Mouse (Mus musculus): ENCODE measurements around the gene Cabin1. TPM values are rescaled to one million over a fixed set of nuclear protein-coding genes. Genes with fewer than 3 reads are reported as not detected.

Cabin1 gene
- polyA plus RNA-seq, 1 experiment from 2014 or later = 19.8 TPM

GRCm38 (mm10) chr10:75600189-75600730 is 163.9 kb downstream of the Cabin1 start:
- no peak overlapping the region for H3K27ac ChIP-seq
- no peaks in the 10 kb centered on the region for H3K79me2 ChIP-seq (ENCODE audit: inconsistent target)
- H3K36me3 ChIP-seq (ENCODE audit: inconsistent target) = no peaks in the 10 kb centered on the region
- whole genome bisulfite sequencing (ENCODE audit: missing documents) = 97% methylated on average over 7 of the region's 7 CpGs
- no peak overlapping the region for H3K4me3 ChIP-seq (ENCODE audit: inconsistent target)

Other genes starting within 250 kb of the Cabin1 start
- 45.0 to 207 TPM (median 89.0 TPM) in 3 replicates for gene Snrpd3, start 246.8 kb downstream of the Cabin1 start, polyA plus RNA-seq (2018)
- gene Gucd1, start 246.4 kb downstream of the Cabin1 start, polyA plus RNA-seq (2018) = 11.2 to 15.3 TPM (median 12.4 TPM) in 3 replicates
- not detected in 3 replicates for gene Lrrc75b, start 204.0 kb downstream of the Cabin1 start, polyA plus RNA-seq (2018)
- not detected in 3 replicates for gene Ggt1, start 202.7 kb downstream of the Cabin1 start, polyA plus RNA-seq (2018)
- gene Ggt5, start 175.0 kb downstream of the Cabin1 start, polyA plus RNA-seq (2018) = 3.4 to 4.1 TPM (median 3.5 TPM) in 3 replicates
- 0.07 TPM in 1 of 3 replicates, not detected in the others for gene Susd2, start 120.3 kb downstream of the Cabin1 start, polyA plus RNA-seq (2018)
- 47.3 to 66.7 TPM (median 58.9 TPM) in 3 replicates for gene Ddt, start 9.1 kb upstream of the Cabin1 start, polyA plus RNA-seq (2018)
- not detected in 3 replicates for gene Gm20441, start 16.6 kb upstream of the Cabin1 start, polyA plus RNA-seq (2018)
- 2.9 to 4.2 TPM (median 4.1 TPM) in 3 replicates for gene Gstt3, start 17.1 kb upstream of the Cabin1 start, polyA plus RNA-seq (2018)
- 0.27 to 1.5 TPM (median 0.67 TPM) in 3 replicates for gene Gstt1, start 34.2 kb upstream of the Cabin1 start, polyA plus RNA-seq (2018)
- gene Gstt4, start 58.2 kb upstream of the Cabin1 start, polyA plus RNA-seq (2018) = not detected in 3 replicates
- 6.2 to 19.7 TPM (median 10.8 TPM) in 3 replicates for gene Gstt2, start 73.1 kb upstream of the Cabin1 start, polyA plus RNA-seq (2018)
- 121 to 436 TPM (median 382 TPM) in 3 replicates for gene Mif, start 95.9 kb upstream of the Cabin1 start, polyA plus RNA-seq (2018)
- not detected in 3 replicates for gene Derl3, start 129.1 kb upstream of the Cabin1 start, polyA plus RNA-seq (2018)
- gene Smarcb1, start 157.3 kb upstream of the Cabin1 start, polyA plus RNA-seq (2018) = 36.6 to 53.9 TPM (median 38.3 TPM) in 3 replicates
- 7.6 to 12.8 TPM (median 11.6 TPM) in 3 replicates for gene Chchd10, start 168.8 kb upstream of the Cabin1 start, polyA plus RNA-seq (2018)
- 0.36 to 1.3 TPM (median 1.0 TPM) in 3 replicates for gene Mmp11, start 172.2 kb upstream of the Cabin1 start, polyA plus RNA-seq (2018)
- gene Gm867, start 176.3 kb upstream of the Cabin1 start, polyA plus RNA-seq (2018) = not detected in 3 replicates
- not detected in 3 replicates for gene Vpreb3, start 178.7 kb upstream of the Cabin1 start, polyA plus RNA-seq (2018)
- gene Gm5134, start 190.2 kb upstream of the Cabin1 start, polyA plus RNA-seq (2018) = 0.07 TPM in 1 of 3 replicates, not detected in the others